ENCODE assay signal across 8 mouse cellular contexts in genomic region chr15:99334500-99334899, GRCm38 (mm10). TPM values are rescaled to one million over a fixed set of nuclear protein-coding genes. Genes with fewer than 3 reads are reported as not detected.
DNase-seq lines count a peak whose midpoint lies in the region; ATAC-seq and TF ChIP-seq lines count a peak whose summit lies in the region.

No protein-coding gene starts in this region.

- H3K9ac ChIP-seq in lung, embryonic 14.5 days: no peak overlapping the region; the same call in 1 of the 2 replicates
- no peak overlapping the region for H3K9ac ChIP-seq in limb, embryonic 15.5 days

- H3K27me3 ChIP-seq in heart, embryonic 10.5 days (ENCODE audit: insufficient read depth, poor library complexity, severe bottlenecking): no peaks in the 10 kb centered on the region
- no peaks in the 10 kb centered on the region for H3K27me3 ChIP-seq in lung, embryonic 14.5 days (ENCODE audit: insufficient read depth, low read length)
- H3K27me3 ChIP-seq in limb, embryonic 15.5 days: no peaks in the 10 kb centered on the region

- no peak for TF ChIP-seq POLR2A in brain, embryonic 14.5 days (IDR thresholded peaks at IDR 0.05; ENCODE audit: borderline replicate concordance, extremely low read depth, insufficient read depth, insufficient read length, poor library complexity, severe bottlenecking)

- H3K4me1 ChIP-seq in heart, embryonic 10.5 days: peaks cover 92% of the 10 kb centered on the region
- H3K4me1 ChIP-seq in lung, embryonic 14.5 days (ENCODE audit: insufficient read depth): peaks cover 32% of the 10 kb centered on the region
- H3K4me1 ChIP-seq in limb, embryonic 15.5 days: peaks cover 68% of the 10 kb centered on the region

- peaks cover 20% of the 10 kb centered on the region for H3K36me3 ChIP-seq in heart, embryonic 10.5 days
- H3K36me3 ChIP-seq in lung, embryonic 14.5 days (ENCODE audit: insufficient read depth): peaks cover 22% of the 10 kb centered on the region; the same call in 1 of the 2 replicates
- peaks cover 15% of the 10 kb centered on the region for H3K36me3 ChIP-seq in limb, embryonic 15.5 days

- H3K27ac ChIP-seq in heart, embryonic 10.5 days: peak overlapping the region; percentile 92
- peak overlapping the region; percentile 99; the same call in 1 of the 2 replicates for H3K27ac ChIP-seq in lung, embryonic 14.5 days (ENCODE audit: low read depth)
- peak overlapping the region; percentile 95 for H3K27ac ChIP-seq in limb, embryonic 15.5 days

- no peak for ATAC-seq in lung, embryonic 14.5 days (ENCODE audit: insufficient read depth)
- no peak for ATAC-seq in limb, embryonic 15.5 days (ENCODE audit: insufficient number of reproducible peaks, low FRiP score, low TSS enrichment, low read depth)

- WGBS in heart, embryonic 10.5 days: 76% methylated on average over 6 of the region's 6 CpGs
- 46% methylated on average over 6 of the region's 6 CpGs for WGBS in lung, embryonic 14.5 days
- 39% methylated on average over 6 of the region's 6 CpGs for WGBS in limb, embryonic 15.5 days

- TF ChIP-seq CTCF in lung, embryonic 14.5 days (IDR thresholded peaks at IDR 0.05; ENCODE audit: low read depth): no peak
- TF ChIP-seq CTCF in brain, embryonic 14.5 days (IDR thresholded peaks at IDR 0.05; ENCODE audit: borderline replicate concordance, extremely low read depth, insufficient read depth, insufficient read length): no peak

- DNase-seq in heart, embryonic 10.5 days (ENCODE audit: low spot score): no peak
- no peak for DNase-seq in heart, adult 8-10 months (ENCODE audit: low spot score)
- peak; percentile 69 for DNase-seq in lung, embryonic 14.5 days
- DNase-seq in lung, postnatal 14 days: no peak
- DNase-seq in brain, embryonic 14.5 days (ENCODE audit: low read depth): peak; percentile 43
- DNase-seq in B cell, adult 2 months: no peak
- no peak for DNase-seq in testis, postnatal 14 days (ENCODE audit: low spot score)

- H3K9me3 ChIP-seq in heart, embryonic 10.5 days: no peaks in the 10 kb centered on the region
- no peaks in the 10 kb centered on the region for H3K9me3 ChIP-seq in lung, embryonic 14.5 days (ENCODE audit: low read depth, low read length)
- H3K9me3 ChIP-seq in limb, embryonic 15.5 days: no peaks in the 10 kb centered on the region

- no peak overlapping the region for H3K4me2 ChIP-seq in lung, embryonic 14.5 days
- H3K4me2 ChIP-seq in limb, embryonic 15.5 days: no peak overlapping the region

- no peak overlapping the region for H3K4me3 ChIP-seq in heart, embryonic 10.5 days
- H3K4me3 ChIP-seq in lung, embryonic 14.5 days (ENCODE audit: low read depth, low read length): no peak overlapping the region
- H3K4me3 ChIP-seq in limb, embryonic 15.5 days: no peak overlapping the region

RNA-seq across cellular contexts. Expression of gene Fmnl3, which starts 35.8 kb away (rescaled TPM):
- 14.3 and 17.5 TPM in 2 replicates for polyA plus RNA-seq in heart, embryonic 10.5 days (2016; fragmentation: Nextera tagmentation; extraction: Ambion mirVana)
- 10 to 100 TPM; 13.2 to 17.9 (median 15.8) TPM for total RNA-seq in heart, adult 8-10 months (2022)
- 31.7 and 33.5 TPM in 2 replicates for polyA plus RNA-seq in lung, embryonic 14.5 days (2014; fragmentation: Nextera tagmentation; extraction: Ambion mirVana)
- 27.4 and 30.1 TPM in 2 replicates for polyA plus RNA-seq in brain, embryonic 14.5 days (2012; rRNA removed)
- 25.0 and 26.9 TPM in 2 replicates for polyA plus RNA-seq in limb, embryonic 15.5 days (2015; fragmentation: Nextera tagmentation; extraction: Ambion mirVana)

RNA-seq across cellular contexts. Expression of gene Fam186b, which starts 38.8 kb away (rescaled TPM):
- 0.19 and 0.37 TPM in 2 replicates for polyA plus RNA-seq in heart, embryonic 10.5 days (2016; fragmentation: Nextera tagmentation; extraction: Ambion mirVana)
- under 1 TPM in 1 of 4 experiments, not detected in 3; 0.56 TPM for total RNA-seq in heart, adult 8-10 months (2022)
- 0.05 and 0.15 TPM in 2 replicates for polyA plus RNA-seq in lung, embryonic 14.5 days (2014; fragmentation: Nextera tagmentation; extraction: Ambion mirVana)
- 0.28 and 0.36 TPM in 2 replicates for polyA plus RNA-seq in brain, embryonic 14.5 days (2012; rRNA removed)
- polyA plus RNA-seq in limb, embryonic 15.5 days (2015; fragmentation: Nextera tagmentation; extraction: Ambion mirVana): 0.10 and 0.18 TPM in 2 replicates

RNA-seq across cellular contexts. Expression of gene Prpf40b, which starts 39.6 kb away (rescaled TPM):
- 40.0 and 54.7 TPM in 2 replicates for polyA plus RNA-seq in heart, embryonic 10.5 days (2016; fragmentation: Nextera tagmentation; extraction: Ambion mirVana)
- 10 to 100 TPM; 16.4 to 22.6 (median 20.3) TPM for total RNA-seq in heart, adult 8-10 months (2022)
- polyA plus RNA-seq in lung, embryonic 14.5 days (2014; fragmentation: Nextera tagmentation; extraction: Ambion mirVana): 48.3 and 59.1 TPM in 2 replicates
- polyA plus RNA-seq in brain, embryonic 14.5 days (2012; rRNA removed): 180 and 198 TPM in 2 replicates
- 52.5 and 53.8 TPM in 2 replicates for polyA plus RNA-seq in limb, embryonic 15.5 days (2015; fragmentation: Nextera tagmentation; extraction: Ambion mirVana)

RNA-seq across cellular contexts. Expression of gene Tmbim6, which starts 58.2 kb away (rescaled TPM):
- 295 and 308 TPM in 2 replicates for polyA plus RNA-seq in heart, embryonic 10.5 days (2016; fragmentation: Nextera tagmentation; extraction: Ambion mirVana)
- 100 to 1,000 TPM; 230 to 269 (median 248) TPM for total RNA-seq in heart, adult 8-10 months (2022)
- polyA plus RNA-seq in lung, embryonic 14.5 days (2014; fragmentation: Nextera tagmentation; extraction: Ambion mirVana): 327 and 339 TPM in 2 replicates
- 214 and 221 TPM in 2 replicates for polyA plus RNA-seq in brain, embryonic 14.5 days (2012; rRNA removed)
- polyA plus RNA-seq in limb, embryonic 15.5 days (2015; fragmentation: Nextera tagmentation; extraction: Ambion mirVana): 327 and 351 TPM in 2 replicates

Comparison
In these comparisons a context has a peak if more than half of its experiments do, and no peak if none do; other contexts are left out.
1. DNase-seq: peak in lung, embryonic 14.5 days (single experiment) and brain, embryonic 14.5 days (single experiment); none in heart, embryonic 10.5 days (single experiment), heart, adult 8-10 months (single experiment), lung, postnatal 14 days (single experiment), B cell, adult 2 months (0 of 2) and testis, postnatal 14 days (single experiment).
2. Peak in every context shown above with its lines, with median percentiles within 50 percentile points of each other: H3K27ac ChIP-seq.